Mouse (Mus musculus) brain, adult 2 months (tissue): Measurements from ENCODE around the gene 4930444G20Rik.
A peak's percentile ranks its signal among the peaks of the same experiment; 100 is the strongest.
"Not testable (repeated sequence)": the region's sequence is repeated elsewhere in the genome, so short reads cannot be mapped to it uniquely, and the experiment has no call there.

Experiments
- DNase-seq: peaks from one replicate; pipeline ENCODE4 v3.0.0; 2011; ENCODE audit warnings: low read depth, low spot score

4930444G20Rik gene

GRCm38 (mm10) chr10:22067979-22068378 lies at the start of gene 4930444G20Rik:
4930444G20Rik (minus strand) TSS chr10:22068079.
- not testable (repeated sequence) for DNase-seq

- DNase-seq, result no peak
Measured at GRCm38 (mm10) chr10:22074531-22074930, 6.7 kb upstream of the 4930444G20Rik start.

- DNase-seq, result no peak
Measured at GRCm38 (mm10) chr10:22072739-22073138, 4.9 kb upstream of the 4930444G20Rik start.

- no peak for DNase-seq
Measured at GRCm38 (mm10) chr10:22070576-22070975, 2.7 kb upstream of the 4930444G20Rik start.

GRCm38 (mm10) chr10:22070168-22070567 lies 2.3 kb upstream of the 4930444G20Rik start:
- DNase-seq, result no peak

- no peak for DNase-seq
Measured at GRCm38 (mm10) chr10:22059415-22059814, 8.5 kb downstream of the 4930444G20Rik start.

GRCm38 (mm10) chr10:22059026-22059325 lies 8.9 kb downstream of the 4930444G20Rik start:
- DNase-seq, result no peak

GRCm38 (mm10) chr10:22058218-22059025 lies 9.5 kb downstream of the 4930444G20Rik start:
- DNase-seq, result peak; percentile 97

GRCm38 (mm10) chr10:22055308-22055707 lies 12.6 kb downstream of the 4930444G20Rik start:
- no peak for DNase-seq

- peak; percentile 55 for DNase-seq
Measured at GRCm38 (mm10) chr10:22036256-22036655, 31.6 kb downstream of the 4930444G20Rik start.

- no peak for DNase-seq
Measured at GRCm38 (mm10) chr10:22034303-22034702, 33.6 kb downstream of the 4930444G20Rik start.

GRCm38 (mm10) chr10:22018618-22019017 lies 49.3 kb downstream of the 4930444G20Rik start:
- DNase-seq, result no peak

GRCm38 (mm10) chr10:22017469-22018159 lies 50.3 kb downstream of the 4930444G20Rik start:
- peak; percentile 50 for DNase-seq
